Mouse (Mus musculus) embryo, embryonic 11.5 days (tissue): ENCODE results near the gene Dynlt1a.
"Not testable (repeated sequence)": the region's sequence is repeated elsewhere in the genome, so short reads cannot be mapped to it uniquely, and the experiment has no call there.

Experiments used
- DNase-seq: peaks from one replicate; pipeline ENCODE4 v3.0.0-alpha.2; 2012; ENCODE audit warnings: low read depth, low spot score

Gene Dynlt1a

GRCm38 (mm10) chr17:6317339-6317985 lies at the start of gene Dynlt1a:
Gene Dynlt1a (minus strand): TSS chr17:6317500.
- DNase-seq: peak; percentile 73

- DNase-seq: not testable (repeated sequence)
Measured at GRCm38 (mm10) chr17:6355256-6355655, 38.0 kb upstream of the Dynlt1a start.

GRCm38 (mm10) chr17:6342606-6343294 lies 25.4 kb upstream of the Dynlt1a start:
- not testable (repeated sequence) for DNase-seq

- not testable (repeated sequence) for DNase-seq
Measured at GRCm38 (mm10) chr17:6328997-6329396, 11.7 kb upstream of the Dynlt1a start.

GRCm38 (mm10) chr17:6327554-6327953 lies 10.3 kb upstream of the Dynlt1a start:
- DNase-seq: not testable (repeated sequence)

GRCm38 (mm10) chr17:6325543-6325942 lies 8.2 kb upstream of the Dynlt1a start:
- DNase-seq: not testable (repeated sequence)

GRCm38 (mm10) chr17:6325021-6325420 lies 7.7 kb upstream of the Dynlt1a start:
- not testable (repeated sequence) for DNase-seq

- not testable (repeated sequence) for DNase-seq
Measured at GRCm38 (mm10) chr17:6321778-6322101, 4.4 kb upstream of the Dynlt1a start.

- not testable (repeated sequence) for DNase-seq
Measured at GRCm38 (mm10) chr17:6321081-6321777, 3.9 kb upstream of the Dynlt1a start.

GRCm38 (mm10) chr17:6316379-6317126 lies 747 bp downstream of the Dynlt1a start:
- DNase-seq: peak; percentile 9

- DNase-seq: not testable (repeated sequence)
Measured at GRCm38 (mm10) chr17:6315706-6316105, 1.6 kb downstream of the Dynlt1a start.

- not testable (repeated sequence) for DNase-seq
Measured at GRCm38 (mm10) chr17:6314493-6314892, 2.8 kb downstream of the Dynlt1a start.

- DNase-seq: not testable (repeated sequence)
Measured at GRCm38 (mm10) chr17:6312755-6313154, 4.5 kb downstream of the Dynlt1a start.

GRCm38 (mm10) chr17:6311716-6312115 lies 5.6 kb downstream of the Dynlt1a start:
- not testable (repeated sequence) for DNase-seq

GRCm38 (mm10) chr17:6306503-6306902 lies 10.8 kb downstream of the Dynlt1a start:
- not testable (repeated sequence) for DNase-seq

GRCm38 (mm10) chr17:6305656-6306270 lies 11.5 kb downstream of the Dynlt1a start:
- not testable (repeated sequence) for DNase-seq

GRCm38 (mm10) chr17:6304891-6305290 lies 12.4 kb downstream of the Dynlt1a start:
- not testable (repeated sequence) for DNase-seq

- not testable (repeated sequence) for DNase-seq
Measured at GRCm38 (mm10) chr17:6300190-6300863, 17.0 kb downstream of the Dynlt1a start.

- not testable (repeated sequence) for DNase-seq
Measured at GRCm38 (mm10) chr17:6297060-6297795, 20.1 kb downstream of the Dynlt1a start.

GRCm38 (mm10) chr17:6293882-6294281 lies 23.4 kb downstream of the Dynlt1a start:
- DNase-seq: not testable (repeated sequence)
